Mouse (Mus musculus) brain, embryonic 18.5 days (tissue): Measurements from ENCODE around the gene E130116L18Rik.
"Not testable (repeated sequence)": the region's sequence is repeated elsewhere in the genome, so short reads cannot be mapped to it uniquely, and the experiment has no call there.

Experiments used
- DNase-seq: peaks from one replicate; pipeline ENCODE4 v3.0.0-alpha.2; 2012; ENCODE audit warnings: low read depth, low spot score

E130116L18Rik gene

GRCm38 (mm10) chr5:25222752-25223702 is at the start of gene E130116L18Rik:
Gene E130116L18Rik, minus strand, starts transcription at chr5:25223153.
- DNase-seq, result peak; percentile 46

- DNase-seq, result no peak
Observed at GRCm38 (mm10) chr5:25268258-25268888, 45.4 kb upstream of the E130116L18Rik start.

DNA sequence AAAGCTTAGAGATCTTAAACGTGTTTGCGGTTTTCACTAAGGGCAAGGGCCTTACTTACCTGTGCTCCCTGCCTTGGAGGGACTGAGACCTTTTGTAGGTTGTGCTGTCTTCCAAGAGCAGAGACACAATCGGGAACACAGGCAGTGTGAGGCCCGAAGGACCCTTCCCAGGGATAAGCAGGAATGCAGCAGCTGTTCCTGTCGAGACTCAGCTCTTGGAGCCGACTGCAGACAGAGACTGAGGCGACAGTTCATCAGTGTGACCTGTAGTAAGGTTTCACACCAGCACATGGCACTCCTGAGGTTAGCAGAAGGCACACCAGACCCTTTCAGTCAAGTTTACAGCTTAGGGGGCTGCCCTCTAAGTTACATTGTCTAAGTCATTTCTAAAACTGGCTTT is 39.3 kb upstream of the E130116L18Rik start:
- DNase-seq, result no peak

DNA sequence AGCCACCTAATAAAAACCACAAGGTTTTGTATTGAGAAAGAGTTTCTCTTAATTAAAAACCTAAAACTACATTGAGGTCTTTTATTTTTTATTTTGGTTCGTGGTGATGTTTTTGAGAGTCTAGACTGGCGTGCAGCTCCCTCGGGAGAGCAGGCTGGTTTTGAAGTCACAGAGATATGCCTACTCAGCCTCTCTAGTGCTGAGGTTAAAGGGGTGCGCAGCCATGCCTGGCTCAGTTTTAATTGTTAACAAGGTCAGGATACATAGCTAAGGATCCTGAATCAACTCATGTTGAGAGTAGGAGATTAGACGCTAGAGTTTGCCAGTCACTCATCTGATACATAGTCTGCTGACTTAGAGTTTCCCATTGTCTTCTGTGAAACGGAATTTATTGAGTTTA is 38.5 kb upstream of the E130116L18Rik start:
- no peak for DNase-seq

DNA sequence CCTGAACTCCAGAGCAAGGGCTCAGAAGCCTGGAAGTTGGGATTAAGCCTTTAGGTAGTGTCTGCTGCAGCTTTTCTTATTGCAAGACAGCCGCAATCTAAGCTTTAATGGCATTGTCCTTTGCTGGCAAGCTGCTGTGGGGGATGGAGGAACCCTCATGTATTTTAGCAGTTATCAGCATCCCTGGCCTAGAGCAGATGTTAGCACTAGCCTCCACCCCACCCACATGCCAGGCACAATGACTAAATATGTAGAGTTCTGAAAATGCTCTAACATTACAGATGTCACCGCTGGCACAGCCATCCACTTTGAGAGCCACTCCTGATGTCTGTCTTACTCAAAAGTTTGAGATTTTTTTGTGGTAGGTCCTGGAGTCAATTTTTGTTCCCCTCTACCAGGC is 33.7 kb upstream of the E130116L18Rik start:
- DNase-seq, result no peak

- DNase-seq, result no peak
Observed at GRCm38 (mm10) chr5:25254491-25254890, 31.5 kb upstream of the E130116L18Rik start.

DNA sequence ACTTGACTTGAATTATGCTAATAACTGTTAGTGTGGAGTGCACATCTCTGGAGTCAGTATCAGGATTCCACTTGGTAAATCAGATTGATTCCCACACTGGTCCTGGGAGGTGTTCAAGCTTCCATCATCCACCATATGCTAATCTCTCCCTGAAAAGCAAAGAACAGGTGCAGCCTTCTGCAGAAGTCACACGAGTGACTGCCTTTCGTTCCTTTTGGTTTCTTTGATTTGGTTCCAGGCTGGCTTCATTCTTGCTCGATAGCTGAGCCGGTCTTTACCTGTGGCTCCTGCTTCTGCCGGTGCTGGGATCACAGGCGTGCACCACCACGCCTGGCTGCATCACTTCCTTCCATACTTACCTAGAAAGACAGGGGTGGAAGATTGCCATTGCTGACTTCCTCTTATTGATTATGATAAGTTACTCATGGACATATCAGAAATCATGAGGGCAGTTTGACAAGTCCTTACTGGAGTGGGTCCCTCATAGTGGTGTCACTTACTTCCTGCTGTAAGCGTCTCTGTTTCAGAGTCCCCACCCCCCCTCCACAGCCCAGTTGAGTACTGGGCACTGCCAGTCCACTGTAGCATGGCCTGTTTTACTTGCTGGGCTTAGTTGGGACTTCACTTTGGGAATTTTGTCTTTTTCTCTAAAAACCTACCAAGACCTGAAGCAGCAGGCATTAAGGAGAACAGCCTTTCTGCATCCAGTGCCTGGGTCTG is 30.0 kb upstream of the E130116L18Rik start:
- no peak for DNase-seq

DNA sequence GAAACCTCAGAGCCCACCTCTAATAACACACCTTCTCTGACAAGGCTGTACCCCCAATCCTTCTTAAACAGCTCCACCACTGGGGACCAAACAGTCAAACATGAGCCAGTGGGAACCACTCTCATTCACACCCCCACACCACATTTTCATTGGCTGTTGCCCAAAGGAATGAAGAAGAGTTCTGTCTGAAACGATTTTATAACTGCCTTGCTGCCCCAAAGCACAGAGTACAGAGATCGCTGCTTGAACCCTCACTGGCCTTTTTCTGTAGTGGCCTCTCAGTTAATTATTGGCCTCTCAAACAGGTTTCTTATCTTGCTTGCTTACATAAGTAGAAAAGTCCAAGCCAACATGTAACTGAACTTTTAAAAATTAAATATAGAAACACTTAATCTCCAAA is 29.5 kb upstream of the E130116L18Rik start:
- no peak for DNase-seq

DNA sequence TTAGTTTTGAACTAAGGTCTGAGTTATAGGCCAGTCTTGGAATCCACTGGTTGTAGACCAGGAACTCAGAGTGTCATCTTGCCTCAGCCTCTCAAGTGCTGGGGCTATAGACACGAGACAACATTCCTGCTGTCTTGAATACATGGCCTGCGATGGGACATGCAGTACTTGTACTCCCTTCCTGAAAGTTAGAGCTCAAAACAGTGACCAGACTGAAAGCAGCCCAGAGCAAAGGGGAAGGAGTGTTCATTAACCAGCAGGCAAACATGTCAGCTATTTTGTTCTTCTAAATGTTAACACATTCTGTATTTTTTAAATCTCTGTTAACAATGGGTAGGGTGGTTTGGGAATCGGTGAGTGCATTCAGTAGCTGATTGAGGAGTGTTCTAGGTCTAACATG is 24.1 kb upstream of the E130116L18Rik start:
- no peak for DNase-seq

- DNase-seq, result no peak
Observed at GRCm38 (mm10) chr5:25246473-25246865, 23.5 kb upstream of the E130116L18Rik start.

DNA sequence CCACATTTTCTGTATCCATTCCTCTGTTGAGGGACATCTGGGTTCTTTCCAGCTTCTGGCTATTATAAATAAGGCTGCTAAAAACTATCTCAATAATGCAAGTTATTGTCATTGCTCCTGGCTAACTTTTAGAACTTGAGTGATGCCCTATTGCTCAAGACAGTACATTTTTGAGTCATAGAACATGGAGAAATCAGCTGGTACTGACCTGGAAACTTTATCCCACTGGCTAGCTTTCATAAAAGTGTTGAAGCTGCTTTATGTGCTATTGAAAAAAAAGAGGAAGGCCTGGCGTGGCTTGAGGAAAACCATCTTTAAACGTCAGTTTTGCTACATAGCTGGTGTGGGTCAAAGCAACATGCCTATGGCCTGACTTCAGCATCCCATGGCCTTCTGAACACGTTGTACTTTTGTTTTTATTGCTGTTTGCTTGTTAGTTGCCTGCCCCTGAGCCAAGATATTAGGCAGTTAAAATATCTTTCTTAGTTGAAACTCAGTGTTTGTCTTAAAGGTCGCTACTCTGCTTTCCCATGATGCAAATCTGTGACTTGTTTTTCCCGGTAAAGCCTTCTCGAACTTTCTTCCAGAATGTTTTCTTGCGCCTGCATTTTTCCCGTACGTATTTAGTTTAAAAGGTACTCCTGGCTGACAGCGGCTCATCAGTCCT is 23.0 kb upstream of the E130116L18Rik start:
- no peak for DNase-seq

GRCm38 (mm10) chr5:25243101-25243500 is 20.1 kb upstream of the E130116L18Rik start:
- no peak for DNase-seq

DNA sequence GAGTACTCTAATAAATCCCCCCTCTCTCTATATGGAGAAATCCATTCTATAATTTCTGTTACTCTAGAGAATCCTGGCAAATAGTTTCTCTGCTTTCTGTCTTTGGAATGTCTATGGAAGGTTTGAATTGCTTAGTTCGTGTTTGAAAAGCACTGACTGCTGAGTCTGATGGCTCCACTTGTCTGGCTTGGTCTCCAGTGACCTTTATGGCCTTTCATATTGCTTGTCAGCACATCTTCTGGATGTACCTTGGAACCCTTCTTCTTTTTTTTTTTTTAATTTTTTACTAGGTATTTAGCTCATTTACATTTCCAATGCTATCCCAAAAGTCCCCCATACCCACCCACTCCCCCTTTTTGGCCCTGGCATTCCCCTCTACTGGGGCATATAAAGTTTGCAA is 1.4 kb upstream of the E130116L18Rik start:
- DNase-seq, result not testable (repeated sequence)

DNA sequence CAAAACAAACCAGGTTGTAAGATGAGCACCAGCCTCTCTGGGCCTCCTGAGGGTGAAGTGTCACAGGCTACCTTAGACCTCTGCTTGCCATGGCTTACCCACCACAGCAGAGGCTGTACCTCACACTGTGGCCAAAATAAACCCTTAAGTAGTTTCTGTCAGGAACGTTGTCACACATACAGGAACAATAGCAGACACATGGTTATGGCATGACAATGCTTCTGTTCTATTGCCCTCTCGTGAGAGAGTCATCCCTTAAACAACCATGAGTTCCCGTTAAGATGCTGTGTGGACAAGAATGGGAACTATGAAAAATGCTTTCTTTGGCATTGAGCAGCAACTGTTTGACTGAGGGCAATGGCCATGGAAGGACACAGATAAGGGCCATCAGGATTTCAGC is 1.3 kb downstream of the E130116L18Rik start, which contains the start of gene Galnt11:
Gene Galnt11 (plus strand): TSS at position 301 of the 400 bp plus-strand sequence.
- DNase-seq, result no peak

GRCm38 (mm10) chr5:25215006-25215405 is 7.9 kb downstream of the E130116L18Rik start:
- DNase-seq, result no peak

- not testable (repeated sequence) for DNase-seq
Observed at GRCm38 (mm10) chr5:25213216-25213615, 9.7 kb downstream of the E130116L18Rik start.

DNA sequence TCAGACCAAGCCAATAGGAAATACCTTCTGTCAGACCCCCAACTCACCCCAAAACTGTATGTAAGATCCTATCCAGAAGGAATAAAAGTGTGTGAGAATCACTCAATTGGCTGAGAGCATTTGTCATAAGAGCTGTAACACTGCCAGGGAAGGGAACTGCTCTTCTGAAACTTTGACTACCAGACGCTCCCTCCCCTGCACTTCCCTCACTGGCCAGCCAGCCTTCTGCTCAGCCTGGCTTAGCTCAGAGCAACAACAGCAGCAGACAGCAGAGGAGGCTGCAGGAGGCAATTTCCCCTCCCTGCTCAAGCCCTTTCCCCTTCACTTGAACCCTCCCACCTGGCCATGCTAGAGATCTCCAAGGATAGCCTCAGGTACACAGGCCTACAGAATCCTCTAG is 11.1 kb downstream of the E130116L18Rik start:
- DNase-seq, result no peak

DNA sequence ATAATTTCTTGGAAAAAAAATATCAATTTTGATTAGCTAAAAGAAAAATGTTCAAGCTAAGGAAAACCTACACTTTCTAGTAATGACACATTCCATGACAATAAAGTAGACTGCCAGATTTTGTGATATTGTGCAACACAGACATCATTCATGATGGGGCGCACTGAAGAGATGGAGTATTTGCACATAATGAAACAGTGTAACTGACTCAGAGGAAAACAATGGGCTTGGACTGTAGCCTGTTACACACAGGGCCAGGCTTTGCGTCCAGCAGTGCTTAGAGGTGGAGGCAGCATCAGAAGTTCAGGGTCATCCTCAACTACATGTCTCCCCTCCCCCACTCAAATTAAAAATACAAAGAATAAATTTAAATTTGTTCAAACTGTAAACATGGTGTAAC is 32.4 kb downstream of the E130116L18Rik start:
- DNase-seq, result no peak

GRCm38 (mm10) chr5:25188802-25189201 is 34.2 kb downstream of the E130116L18Rik start:
- DNase-seq, result no peak

GRCm38 (mm10) chr5:25187727-25188126 is 35.2 kb downstream of the E130116L18Rik start:
- DNase-seq, result no peak

- no peak for DNase-seq
Observed at GRCm38 (mm10) chr5:25184594-25184993, 38.4 kb downstream of the E130116L18Rik start.

- DNase-seq, result no peak
Observed at GRCm38 (mm10) chr5:25183595-25183994, 39.4 kb downstream of the E130116L18Rik start.
